Mouse (Mus musculus): ENCODE results near the gene Rad51ap1.

Gene Rad51ap1

GRCm38 (mm10) chr6:126939487-126940171 lies at the start of gene Rad51ap1, which contains the start of gene D6Wsu163e:
Rad51ap1 (minus strand) TSS chr6:126939587.
D6Wsu163e (plus strand) TSS chr6:126939962.
- DNase-seq (ENCODE audit: low read depth): peak; percentile 98

- DNase-seq (ENCODE audit: low read depth): peak; percentile 83
Measured at GRCm38 (mm10) chr6:126981539-126982234, 42.3 kb upstream of the Rad51ap1 start.

GRCm38 (mm10) chr6:126966241-126967026 lies 27.0 kb upstream of the Rad51ap1 start:
- DNase-seq (ENCODE audit: low read depth): peak; percentile 85

- DNase-seq (ENCODE audit: low read depth): no peak
Measured at GRCm38 (mm10) chr6:126963426-126963825, 24.0 kb upstream of the Rad51ap1 start.

- DNase-seq (ENCODE audit: low read depth): peak; percentile 96
Measured at GRCm38 (mm10) chr6:126962709-126963108, 23.3 kb upstream of the Rad51ap1 start.

- DNase-seq (ENCODE audit: low read depth): peak; percentile 72
Measured at GRCm38 (mm10) chr6:126961371-126962018, 22.1 kb upstream of the Rad51ap1 start.

GRCm38 (mm10) chr6:126955734-126956133 lies 16.3 kb upstream of the Rad51ap1 start:
- peak; percentile 86 for DNase-seq (ENCODE audit: low read depth)

- DNase-seq (ENCODE audit: low read depth): peak; percentile 54
Measured at GRCm38 (mm10) chr6:126948336-126948735, 8.9 kb upstream of the Rad51ap1 start.

GRCm38 (mm10) chr6:126940451-126940850 lies 1.1 kb upstream of the Rad51ap1 start:
- DNase-seq (ENCODE audit: low read depth): peak; percentile 82

- no peak for DNase-seq (ENCODE audit: low read depth)
Measured at GRCm38 (mm10) chr6:126938853-126939486, 417 bp downstream of the Rad51ap1 start.

- DNase-seq (ENCODE audit: low read depth): peak; percentile 38
Measured at GRCm38 (mm10) chr6:126938047-126938446, 1.3 kb downstream of the Rad51ap1 start.

- no peak for DNase-seq (ENCODE audit: low read depth)
Measured at GRCm38 (mm10) chr6:126932896-126933295, 6.5 kb downstream of the Rad51ap1 start.

- DNase-seq (ENCODE audit: low read depth): no peak
Measured at GRCm38 (mm10) chr6:126921111-126921881, 18.1 kb downstream of the Rad51ap1 start, which contains the start of gene Dyrk4. Dyrk4 (minus strand) TSS chr6:126921839.

- DNase-seq (ENCODE audit: low read depth): no peak
Measured at GRCm38 (mm10) chr6:126914928-126915327, 24.5 kb downstream of the Rad51ap1 start.

GRCm38 (mm10) chr6:126910727-126911126 lies 28.7 kb downstream of the Rad51ap1 start:
- DNase-seq (ENCODE audit: low read depth): no peak

- no peak for DNase-seq (ENCODE audit: low read depth)
Measured at GRCm38 (mm10) chr6:126907876-126908275, 31.5 kb downstream of the Rad51ap1 start.

- no peak for DNase-seq (ENCODE audit: low read depth)
Measured at GRCm38 (mm10) chr6:126907378-126907777, 32.0 kb downstream of the Rad51ap1 start.

GRCm38 (mm10) chr6:126877118-126877517 lies 62.3 kb downstream of the Rad51ap1 start:
- peak; percentile 58 for DNase-seq (ENCODE audit: low read depth)

Measured in 416B (cell line).